Mouse (Mus musculus) CH12.LX (cell line): ENCODE measurements at regions not wholly inside any gene's neighbourhood (a gene's known extent, or its start where the extent isn't known, plus 50 kb on each side); places are given as distances from the start of the nearest gene placed in this dataset.

ENCODE experiments used
- DNase-seq: peaks from one replicate; pipeline ENCODE4 v3.0.0-alpha.2; 2013; ENCODE audit errors: extremely low read depth
- H3K27ac ChIP-seq: 2 replicates; pipeline ENCODE4 v1.5.1; 2012; ENCODE audit warnings: low read depth, mild to moderate bottlenecking, control low read depth, moderate library complexity; ENCODE audit not compliant: insufficient read depth
- H3K27me3 ChIP-seq: replicated peaks from 2 replicates; pipeline ENCODE3; 2012; ENCODE audit warnings: inconsistent platforms
- H3K36me3 ChIP-seq, 2 experiments: replicated peaks in 1 of 2; 2 replicates each; pipeline versions ENCODE3 to v1.6.1; 2012; ENCODE audit warnings: inconsistent platforms in 1 of 2, low read length in 1 of 2, mild to moderate bottlenecking in 1 of 2, mixed read lengths in 1 of 2, moderate library complexity in 1 of 2; ENCODE audit not compliant: control insufficient read depth in 1 of 2, insufficient read depth in 1 of 2
- H3K4me1 ChIP-seq, 2 experiments: 2 replicates each; pipeline ENCODE4 v1.6.1; 2012; ENCODE audit warnings: inconsistent platforms in 1 of 2, moderate library complexity in 1 of 2; ENCODE audit not compliant: insufficient read depth in 2 of 2, control insufficient read depth in 1 of 2
- H3K4me2 ChIP-seq: 2 replicates; pipeline ENCODE4 v1.6.1; 2012; ENCODE audit warnings: low read depth, mild to moderate bottlenecking, control low read depth; ENCODE audit not compliant: poor library complexity, insufficient read depth, severe bottlenecking
- H3K4me3 ChIP-seq, 3 experiments: fragments of 150-350 bp in 1 of 3; sonication (generic) in 1 of 3; replicated peaks in 1 of 3; 2 replicates each; pipeline versions ENCODE3 to v1.5.1; 2011 to 2012; ENCODE audit warnings: low read depth in 2 of 3, low read length in 2 of 3, mild to moderate bottlenecking in 2 of 3, moderate library complexity in 2 of 3, control low read depth in 1 of 3, improper control_type of control experiment in 1 of 3, inconsistent platforms in 1 of 3, mixed read lengths in 1 of 3; ENCODE audit not compliant: poor library complexity in 1 of 3
- H3K79me2 ChIP-seq: replicated peaks from 2 replicates; pipeline ENCODE4 v1.6.1; 2012; ENCODE audit warnings: mild to moderate bottlenecking, moderate library complexity; ENCODE audit not compliant: control insufficient read depth, poor library complexity, insufficient read depth, severe bottlenecking; ENCODE audit errors: extremely low read depth
- H3K9ac ChIP-seq: 2 replicates; pipeline ENCODE4 v1.6.1; 2012; ENCODE audit warnings: low read depth, mild to moderate bottlenecking, control low read depth, moderate library complexity; ENCODE audit not compliant: insufficient read depth
- H3K9me3 ChIP-seq: replicated peaks from 2 replicates; pipeline ENCODE3; 2012; ENCODE audit warnings: low read length, inconsistent platforms, mixed read lengths
- BHLHE40 ChIP-seq: IDR thresholded peaks from 2 replicates; pipeline ENCODE4 v1.6.1; 2011; ENCODE audit warnings: mild to moderate bottlenecking, low read depth, low read length, improper control_type of control experiment
- CTCF ChIP-seq, 2 experiments: IDR thresholded peaks in 1 of 2; conservative IDR thresholded peaks in 1 of 2; 2 replicates each; pipeline ENCODE4 v1.5.1; 2011 to 2012; ENCODE audit warnings: low read depth in 2 of 2, low read length in 2 of 2, improper control_type of control experiment in 1 of 2, inconsistent platforms in 1 of 2, mild to moderate bottlenecking in 1 of 2, moderate library complexity in 1 of 2
- E2F4 ChIP-seq: IDR thresholded peaks from 2 replicates; pipeline ENCODE4 v1.6.1; 2011; ENCODE audit warnings: low read depth, low read length, improper control_type of control experiment; ENCODE audit not compliant: insufficient replicate concordance
- EP300 ChIP-seq: IDR thresholded peaks from 2 replicates; pipeline ENCODE4 v1.6.1; 2011; ENCODE audit warnings: low read length, improper control_type of control experiment
- GABPA ChIP-seq: IDR thresholded peaks from 2 replicates; pipeline ENCODE4 v1.6.1; 2012; ENCODE audit warnings: low read depth, low read length, improper control_type of control experiment, inconsistent platforms; ENCODE audit not compliant: insufficient replicate concordance
- JUND ChIP-seq: conservative IDR thresholded peaks from 2 replicates; pipeline ENCODE4 v1.6.1; 2011; ENCODE audit warnings: low read depth, low read length, improper control_type of control experiment
- MAX ChIP-seq: IDR thresholded peaks from 2 replicates; pipeline ENCODE4 v1.6.1; 2011; ENCODE audit warnings: low read length, improper control_type of control experiment
- MAZ ChIP-seq: IDR thresholded peaks from 2 replicates; pipeline ENCODE4 v1.6.1; 2012; ENCODE audit warnings: low read depth, mild to moderate bottlenecking, inconsistent platforms, low read length, improper control_type of control experiment, moderate library complexity
- MEF2A ChIP-seq: IDR thresholded peaks from 2 replicates; pipeline ENCODE4 v1.6.1; 2014; ENCODE audit warnings: low read depth, mild to moderate bottlenecking, inconsistent platforms, low read length, improper control_type of control experiment, borderline replicate concordance
- MXI1 ChIP-seq: IDR thresholded peaks from 2 replicates; pipeline ENCODE4 v1.6.1; 2011; ENCODE audit warnings: mild to moderate bottlenecking, low read depth, low read length, improper control_type of control experiment
- NELFE ChIP-seq: IDR thresholded peaks from 2 replicates; pipeline ENCODE4 v1.6.1; 2011; ENCODE audit warnings: low read depth, low read length, improper control_type of control experiment
- NRF1 ChIP-seq: IDR thresholded peaks from 2 replicates; pipeline ENCODE4 v1.6.1; 2014; ENCODE audit warnings: low read depth, mild to moderate bottlenecking, inconsistent platforms, low read length, improper control_type of control experiment, moderate library complexity
- PAX5 ChIP-seq: IDR thresholded peaks from 2 replicates; pipeline ENCODE4 v1.6.1; 2012; ENCODE audit warnings: low read length, inconsistent platforms, mixed read lengths
- POLR2A ChIP-seq: IDR thresholded peaks from 2 replicates; pipeline ENCODE4 v1.6.1; 2011; ENCODE audit warnings: low read depth, mild to moderate bottlenecking, improper control_type of control experiment, low read length
- RAD21 ChIP-seq: IDR thresholded peaks from 2 replicates; pipeline ENCODE4 v1.6.1; 2011; ENCODE audit warnings: low read depth, mild to moderate bottlenecking, low read length, improper control_type of control experiment, moderate library complexity
- RCOR1 ChIP-seq: conservative IDR thresholded peaks from 2 replicates; pipeline ENCODE4 v1.6.1; 2012; ENCODE audit warnings: low read depth, mild to moderate bottlenecking, inconsistent platforms, low read length, improper control_type of control experiment
- SMC3 ChIP-seq: IDR thresholded peaks from 2 replicates; pipeline ENCODE4 v1.6.1; 2011; ENCODE audit warnings: low read depth, low read length, improper control_type of control experiment
- TCF12 ChIP-seq: IDR thresholded peaks from 2 replicates; pipeline ENCODE4 v1.6.1; 2014; ENCODE audit warnings: low read depth, mild to moderate bottlenecking, inconsistent platforms, low read length, improper control_type of control experiment
- UBTF ChIP-seq: IDR thresholded peaks from 2 replicates; pipeline ENCODE4 v1.6.1; 2012; ENCODE audit warnings: low read depth, mild to moderate bottlenecking, inconsistent platforms, low read length, improper control_type of control experiment, moderate library complexity
- ZKSCAN1 ChIP-seq: IDR thresholded peaks from 2 replicates; pipeline ENCODE4 v1.6.1; 2012; ENCODE audit warnings: low read depth, inconsistent platforms, low read length, improper control_type of control experiment, borderline replicate concordance
- ZMIZ1 ChIP-seq: IDR thresholded peaks from 2 replicates; pipeline ENCODE4 v1.6.1; 2012; ENCODE audit warnings: low read depth, mild to moderate bottlenecking, inconsistent platforms, low read length, improper control_type of control experiment
- ZNF384 ChIP-seq: IDR thresholded peaks from 2 replicates; pipeline ENCODE4 v1.6.1; 2012; ENCODE audit warnings: low read depth, low read length, improper control_type of control experiment, inconsistent platforms
- dilution Hi-C: fragments of 300-500 bp; cut with MboI; formaldehyde crosslinking; loops from 2 replicates; pipeline ENCODE4 v1.14.3; 2020; ENCODE audit warnings: low sequenced_read_pairs; ENCODE audit not compliant: extremely low pct_unique_long_range_greater_than_20kb, extremely low pct_ligation_motif_present
- in situ Hi-C: fragments of 300-500 bp; cut with MboI; formaldehyde crosslinking; loops from 3 replicates; pipeline ENCODE4 v1.14.3; 2019; ENCODE audit warnings: low sequenced_read_pairs, low pct_ligation_motif_present, low pct_unique_long_range_greater_than_20kb, mixed read lengths

GRCm38 (mm10) chr16:62995555-62995954, 141.4 kb downstream of the Pros1 start:
- TF ChIP-seq POLR2A (no peak), EP300 (no peak), GABPA (no peak), RAD21 (no peak), RCOR1 (no peak), NRF1 (no peak), UBTF (no peak), BHLHE40 (no peak), E2F4 (no peak), ZNF384 (no peak), MXI1 (no peak)
- Histone ChIP-seq H3K4me1 (no peaks in the 10 kb centered on the region), H3K9me3 (no peaks in the 10 kb centered on the region), H3K4me2 (no peak overlapping the region), H3K27me3 (no peaks in the 10 kb centered on the region), H3K9ac (no peak overlapping the region), H3K79me2 (no peaks in the 10 kb centered on the region), H3K36me3 (no peaks in the 10 kb centered on the region), H3K4me3 (no peak overlapping the region), H3K27ac (no peak overlapping the region)
- dilution Hi-C loops = no loop called here
- DNase-seq = no peak
- in situ Hi-C loops = no loop called here

- Histone ChIP-seq H3K79me2 (no peaks in the 10 kb centered on the region), H3K4me3 (no peak overlapping the region), H3K9ac (no peak overlapping the region), H3K4me1 (no peaks in the 10 kb centered on the region), H3K27me3 (no peaks in the 10 kb centered on the region), H3K9me3 (peaks cover 3% of the 10 kb centered on the region), H3K4me2 (no peak overlapping the region), H3K27ac (no peak overlapping the region), H3K36me3 (no peaks in the 10 kb centered on the region)
- dilution Hi-C loops = no loop called here
- in situ Hi-C loops = no loop called here
- TF ChIP-seq JUND (no peak), E2F4 (no peak), SMC3 (no peak), RAD21 (no peak), MAX (no peak), ZMIZ1 (no peak), CTCF (conservative IDR thresholded peaks at IDR 0.05 in 1 of 2, IDR thresholded peaks at IDR 0.05 in 1 of 2; ENCODE audit: low read depth in 2 of 2, low read length in 2 of 2) (no peak), TCF12 (no peak), NELFE (no peak), MEF2A (no peak), PAX5 (no peak), MAZ (no peak), ZKSCAN1 (no peak), NRF1 (no peak)
- no peak for DNase-seq
These were observed 157.1 kb downstream of the Pros1 start for GRCm38 (mm10) chr16:63011151-63011734.
